Mouse (Mus musculus) limb, embryonic 14.5 days (tissue): ENCODE results near the gene Fhod1. TPM values are rescaled to one million over a fixed set of nuclear protein-coding genes. Genes with fewer than 3 reads are reported as not detected.
A peak's percentile ranks its signal among the peaks of the same experiment; 100 is the strongest.

Experiments used
- ATAC-seq: fragments of 200-750 bp; cut with Nextera tagmentation; 2 replicates; pipeline ENCODE4 v1.8.0; 2017; ENCODE audit warnings: low read depth, moderate number of reproducible peaks, moderate TSS enrichment; ENCODE audit not compliant: low FRiP score
- DNase-seq: peaks from one replicate; pipeline ENCODE4 v3.0.0-alpha.2; 2015; ENCODE audit warnings: low spot score
- H3K27ac ChIP-seq: fragments of 300-500 bp; sonication (generic); replicated peaks from 2 replicates; pipeline ENCODE4 v1.5.1; 2014; ENCODE audit warnings: low read depth, mild to moderate bottlenecking, low read length, moderate library complexity, mixed read lengths
- H3K27me3 ChIP-seq: fragments of 300-500 bp; sonication (generic); 2 replicates; pipeline ENCODE4 v1.6.1; 2014; ENCODE audit warnings: low read length, mixed read lengths; ENCODE audit not compliant: control insufficient read depth, insufficient read depth
- H3K36me3 ChIP-seq: fragments of 300-500 bp; sonication (generic); 2 replicates; pipeline ENCODE4 v1.6.1; 2014; ENCODE audit warnings: mild to moderate bottlenecking, low read length, moderate library complexity, mixed read lengths; ENCODE audit not compliant: control insufficient read depth, insufficient read depth
- H3K4me1 ChIP-seq: fragments of 300-500 bp; sonication (generic); 2 replicates; pipeline ENCODE4 v1.6.1; 2014; ENCODE audit warnings: antibody characterized with exemption, low read length, mixed read lengths; ENCODE audit not compliant: control insufficient read depth, insufficient read depth
- H3K4me2 ChIP-seq: fragments of 300-500 bp; sonication (generic); replicated peaks from 2 replicates; pipeline ENCODE4 v1.6.1; 2014; ENCODE audit warnings: low read depth, mild to moderate bottlenecking, low read length, moderate library complexity; ENCODE audit not compliant: severe bottlenecking
- H3K4me3 ChIP-seq: fragments of 300-500 bp; sonication (generic); replicated peaks from 2 replicates; pipeline ENCODE4 v1.5.1; 2014; ENCODE audit warnings: low read length
- H3K9ac ChIP-seq: fragments of 300-500 bp; sonication (generic); 2 replicates; pipeline ENCODE4 v1.6.1; 2014; ENCODE audit warnings: mild to moderate bottlenecking, low read depth, low read length, moderate library complexity; ENCODE audit not compliant: severe bottlenecking
- H3K9me3 ChIP-seq: fragments of 300-500 bp; sonication (generic); 2 replicates; pipeline ENCODE4 v1.6.1; 2016; ENCODE audit warnings: low read length; ENCODE audit not compliant: control insufficient read depth
- POLR2A ChIP-seq: fragments of 200-500 bp; IDR thresholded peaks from 2 replicates; pipeline ENCODE4 v1.8.0; 2012; ENCODE audit warnings: inconsistent platforms, mild to moderate bottlenecking, moderate library complexity, borderline replicate concordance; ENCODE audit not compliant: insufficient read depth, insufficient read length; ENCODE audit errors: extremely low read depth
- WGBS: fragments of 180-500 bp; shearing (Covaris S2); extraction: QIAGEN DNeasy Blood & Tissue Kit; methylation state at CpG from one replicate; pipeline ENCODE4 v1.1.7; 2014; 5-methylcytosine and 5-hydroxymethylcytosine counted together
- microRNA counts: library from miRNA; unstranded; fragments of <30 nt; microRNA quantifications from one replicate; lab custom pipeline; 2016
- microRNA-seq: library from miRNA; unstranded; fragments of <30 nt; microRNA quantifications from one replicate; pipeline ENCODE4, GENCODE M21; 2016
- polyA plus RNA-seq, 2 experiments: library from polyadenylated mRNA; depleted of rRNA in 1 of 2; stranded (reverse) in 1 of 2; unstranded in 1 of 2; fragments of >200 nt; fragmentation: Nextera tagmentation in 1 of 2; extraction: Ambion mirVana in 1 of 2; gene quantifications; 2 replicates each; pipeline versions ENCODE4 v1.2.1 to v1.2.3; 2012 to 2014

Gene Fhod1
- polyA plus RNA-seq, 2 experiments, result 2.7 to 24.4 TPM

GRCm38 (mm10) chr8:105283074-105283473 is 64.7 kb downstream of the Fhod1 start:
- ATAC-seq (peak; percentile 24; the same call in 1 of the 2 replicates), DNase-seq (no peak)
- H3K36me3 ChIP-seq, result peaks cover 15% of the 10 kb centered on the region
- TF ChIP-seq POLR2A, result no peak
- no peak overlapping the region for H3K4me3 ChIP-seq
- no peaks in the 10 kb centered on the region for H3K9me3 ChIP-seq
- no peak overlapping the region for H3K27ac ChIP-seq
- no peak overlapping the region for H3K4me2 ChIP-seq
- WGBS, result 23% methylated on average over 23 of the region's 23 CpGs
- no peak overlapping the region for H3K9ac ChIP-seq
- H3K27me3 ChIP-seq, result peaks cover 20% of the 10 kb centered on the region
- H3K4me1 ChIP-seq, result peaks cover 7% of the 10 kb centered on the region; the same call in 1 of the 2 replicates

GRCm38 (mm10) chr8:105282239-105282638 is 65.5 kb downstream of the Fhod1 start:
- TF ChIP-seq POLR2A, result no peak
- Histone ChIP-seq H3K27ac (no peak overlapping the region), H3K4me2 (no peak overlapping the region), H3K9ac (no peak overlapping the region), H3K9me3 (no peaks in the 10 kb centered on the region), H3K27me3 (peaks cover 29% of the 10 kb centered on the region), H3K36me3 (peaks cover 15% of the 10 kb centered on the region), H3K4me1 (peaks cover 7% of the 10 kb centered on the region; the same call in 1 of the 2 replicates), H3K4me3 (no peak overlapping the region)
- ATAC-seq (no peak), DNase-seq (no peak)
- WGBS, result 90% methylated on average over 4 of the region's 4 CpGs

- Histone ChIP-seq H3K4me2 (no peak overlapping the region), H3K4me1 (peaks cover 7% of the 10 kb centered on the region; the same call in 1 of the 2 replicates), H3K27me3 (peaks cover 29% of the 10 kb centered on the region), H3K36me3 (peaks cover 15% of the 10 kb centered on the region), H3K9ac (no peak overlapping the region), H3K9me3 (no peaks in the 10 kb centered on the region), H3K4me3 (no peak overlapping the region), H3K27ac (no peak overlapping the region)
- no peak for ATAC-seq
- no peak for TF ChIP-seq POLR2A
- WGBS, result 80% methylated on average over 12 of the region's 12 CpGs
- no peak for DNase-seq
Observed at GRCm38 (mm10) chr8:105281821-105282220, 65.9 kb downstream of the Fhod1 start.

- DNase-seq, result no peak
- H3K27ac ChIP-seq, result no peak overlapping the region
- no peak overlapping the region for H3K9ac ChIP-seq
- H3K36me3 ChIP-seq, result peaks cover 15% of the 10 kb centered on the region
- H3K4me2 ChIP-seq, result no peak overlapping the region
- peaks cover 11% of the 10 kb centered on the region; the same call in 1 of the 2 replicates for H3K4me1 ChIP-seq
- TF ChIP-seq POLR2A, result no peak
- WGBS, result 73% methylated on average over 3 of the region's 3 CpGs
- peaks cover 31% of the 10 kb centered on the region for H3K27me3 ChIP-seq
- ATAC-seq, result no peak
- H3K4me3 ChIP-seq, result no peak overlapping the region
- H3K9me3 ChIP-seq, result no peaks in the 10 kb centered on the region
Observed at GRCm38 (mm10) chr8:105280567-105280966, 67.2 kb downstream of the Fhod1 start.

MicroRNAs encoded within 50 kb of the gene (microRNA counts, 519-probe panel; counts per million panel counts)
- microRNA mmu-miR-328 (lab: Ali Mortazavi, UCI), result 1,663 counts per million, percentile 15 among the panel's probes with 10 or more counts

Small RNA genes lying within 50 kb of the gene (microRNA-seq; reads per million reads assigned to microRNA genes)
- gene Gm27320 (not detected), gene Mir328 (131 reads per million, percentile 49 among the genes with 10 or more reads in this experiment)

Other genes with a start within 250 kb of the Fhod1 start
- 0.05 TPM in 1 of 2 replicates, not detected in the other for gene Ces4a, start 216.2 kb downstream of the Fhod1 start, polyA plus RNA-seq (2012; rRNA removed)
- not detected in 2 replicates for gene Ces4a, start 216.2 kb downstream of the Fhod1 start, polyA plus RNA-seq (2014; fragmentation: Nextera tagmentation; extraction: Ambion mirVana)
- gene Cbfb, start 177.3 kb downstream of the Fhod1 start, polyA plus RNA-seq (2012; rRNA removed), result 75.2 and 82.4 TPM in 2 replicates
- 101 and 119 TPM in 2 replicates for gene Cbfb, start 177.3 kb downstream of the Fhod1 start, polyA plus RNA-seq (2014; fragmentation: Nextera tagmentation; extraction: Ambion mirVana)
- gene D230025D16Rik, start 122.8 kb downstream of the Fhod1 start, polyA plus RNA-seq (2012; rRNA removed), result 30.1 and 32.8 TPM in 2 replicates
- 27.3 and 31.5 TPM in 2 replicates for gene D230025D16Rik, start 122.8 kb downstream of the Fhod1 start, polyA plus RNA-seq (2014; fragmentation: Nextera tagmentation; extraction: Ambion mirVana)
- 40.8 and 52.7 TPM in 2 replicates for gene B3gnt9, start 92.8 kb downstream of the Fhod1 start, polyA plus RNA-seq (2012; rRNA removed)
- gene B3gnt9, start 92.8 kb downstream of the Fhod1 start, polyA plus RNA-seq (2014; fragmentation: Nextera tagmentation; extraction: Ambion mirVana), result 38.9 and 42.9 TPM in 2 replicates
- 12.8 and 13.6 TPM in 2 replicates for gene Tradd, start 83.3 kb downstream of the Fhod1 start, polyA plus RNA-seq (2012; rRNA removed)
- 26.2 and 26.3 TPM in 2 replicates for gene Tradd, start 83.3 kb downstream of the Fhod1 start, polyA plus RNA-seq (2014; fragmentation: Nextera tagmentation; extraction: Ambion mirVana)
- 4.0 and 5.6 TPM in 2 replicates for gene Fbxl8, start 83.3 kb downstream of the Fhod1 start, polyA plus RNA-seq (2012; rRNA removed)
- 2.9 and 3.7 TPM in 2 replicates for gene Fbxl8, start 83.3 kb downstream of the Fhod1 start, polyA plus RNA-seq (2014; fragmentation: Nextera tagmentation; extraction: Ambion mirVana)
- 0.47 and 0.62 TPM in 2 replicates for gene Hsf4, start 78.2 kb downstream of the Fhod1 start, polyA plus RNA-seq (2012; rRNA removed)
- 0.14 TPM in 1 of 2 replicates, not detected in the other for gene Hsf4, start 78.2 kb downstream of the Fhod1 start, polyA plus RNA-seq (2014; fragmentation: Nextera tagmentation; extraction: Ambion mirVana)
- 2.0 and 2.3 TPM in 2 replicates for gene Nol3, start 71.8 kb downstream of the Fhod1 start, polyA plus RNA-seq (2012; rRNA removed)
- 2.3 and 3.3 TPM in 2 replicates for gene Nol3, start 71.8 kb downstream of the Fhod1 start, polyA plus RNA-seq (2014; fragmentation: Nextera tagmentation; extraction: Ambion mirVana)
- 30.1 and 37.8 TPM in 2 replicates for gene 4931428F04Rik, start 58.1 kb downstream of the Fhod1 start, polyA plus RNA-seq (2012; rRNA removed)
- gene 4931428F04Rik, start 58.1 kb downstream of the Fhod1 start, polyA plus RNA-seq (2014; fragmentation: Nextera tagmentation; extraction: Ambion mirVana), result 9.9 and 12.1 TPM in 2 replicates
- 14.4 and 16.3 TPM in 2 replicates for gene Exoc3l, start 51.9 kb downstream of the Fhod1 start, polyA plus RNA-seq (2012; rRNA removed)
- gene Exoc3l, start 51.9 kb downstream of the Fhod1 start, polyA plus RNA-seq (2014; fragmentation: Nextera tagmentation; extraction: Ambion mirVana), result 7.4 and 9.8 TPM in 2 replicates
- gene E2f4, start 50.3 kb downstream of the Fhod1 start, polyA plus RNA-seq (2012; rRNA removed), result 136 and 180 TPM in 2 replicates
- gene E2f4, start 50.3 kb downstream of the Fhod1 start, polyA plus RNA-seq (2014; fragmentation: Nextera tagmentation; extraction: Ambion mirVana), result 76.2 and 78.4 TPM in 2 replicates
- 8.8 and 9.6 TPM in 2 replicates for gene Elmo3, start 42.4 kb downstream of the Fhod1 start, polyA plus RNA-seq (2012; rRNA removed)
- gene Elmo3, start 42.4 kb downstream of the Fhod1 start, polyA plus RNA-seq (2014; fragmentation: Nextera tagmentation; extraction: Ambion mirVana), result 7.3 and 7.7 TPM in 2 replicates
- gene Lrrc29, start 21.7 kb downstream of the Fhod1 start, polyA plus RNA-seq (2012; rRNA removed), result 3.2 and 4.8 TPM in 2 replicates
- 1.9 and 2.5 TPM in 2 replicates for gene Lrrc29, start 21.7 kb downstream of the Fhod1 start, polyA plus RNA-seq (2014; fragmentation: Nextera tagmentation; extraction: Ambion mirVana)
- 135 and 143 TPM in 2 replicates for gene Tmem208, start 21.6 kb downstream of the Fhod1 start, polyA plus RNA-seq (2012; rRNA removed)
- gene Tmem208, start 21.6 kb downstream of the Fhod1 start, polyA plus RNA-seq (2014; fragmentation: Nextera tagmentation; extraction: Ambion mirVana), result 126 and 135 TPM in 2 replicates
- gene Slc9a5, start 890 bp upstream of the Fhod1 start, polyA plus RNA-seq (2012; rRNA removed), result 43.5 and 58.8 TPM in 2 replicates
- 5.6 and 6.5 TPM in 2 replicates for gene Slc9a5, start 890 bp upstream of the Fhod1 start, polyA plus RNA-seq (2014; fragmentation: Nextera tagmentation; extraction: Ambion mirVana)
- gene Plekhg4, start 25.3 kb upstream of the Fhod1 start, polyA plus RNA-seq (2012; rRNA removed), result 3.9 and 5.5 TPM in 2 replicates
- 0.55 and 1.2 TPM in 2 replicates for gene Plekhg4, start 25.3 kb upstream of the Fhod1 start, polyA plus RNA-seq (2014; fragmentation: Nextera tagmentation; extraction: Ambion mirVana)
- 0.04 TPM in 1 of 2 replicates, not detected in the other for gene Kctd19, start 65.5 kb upstream of the Fhod1 start, polyA plus RNA-seq (2012; rRNA removed)
- 0.18 TPM in 1 of 2 replicates, not detected in the other for gene Kctd19, start 65.5 kb upstream of the Fhod1 start, polyA plus RNA-seq (2014; fragmentation: Nextera tagmentation; extraction: Ambion mirVana)
- 0.84 and 1.0 TPM in 2 replicates for gene Lrrc36, start 65.6 kb upstream of the Fhod1 start, polyA plus RNA-seq (2012; rRNA removed)
- gene Lrrc36, start 65.6 kb upstream of the Fhod1 start, polyA plus RNA-seq (2014; fragmentation: Nextera tagmentation; extraction: Ambion mirVana), result 0.58 and 0.62 TPM in 2 replicates
- 107 and 130 TPM in 2 replicates for gene Tppp3, start 123.6 kb upstream of the Fhod1 start, polyA plus RNA-seq (2012; rRNA removed)
- 123 and 164 TPM in 2 replicates for gene Tppp3, start 123.6 kb upstream of the Fhod1 start, polyA plus RNA-seq (2014; fragmentation: Nextera tagmentation; extraction: Ambion mirVana)
- gene Zdhhc1, start 148.9 kb upstream of the Fhod1 start, polyA plus RNA-seq (2012; rRNA removed), result 72.3 and 90.2 TPM in 2 replicates
- gene Zdhhc1, start 148.9 kb upstream of the Fhod1 start, polyA plus RNA-seq (2014; fragmentation: Nextera tagmentation; extraction: Ambion mirVana), result 36.8 and 42.9 TPM in 2 replicates
- gene Hsd11b2, start 170.8 kb upstream of the Fhod1 start, polyA plus RNA-seq (2012; rRNA removed), result 3.3 and 6.4 TPM in 2 replicates
- 1.7 and 2.2 TPM in 2 replicates for gene Hsd11b2, start 170.8 kb upstream of the Fhod1 start, polyA plus RNA-seq (2014; fragmentation: Nextera tagmentation; extraction: Ambion mirVana)
- gene Atp6v0d1, start 218.1 kb upstream of the Fhod1 start, polyA plus RNA-seq (2012; rRNA removed), result 98.9 and 105 TPM in 2 replicates
- 91.2 and 93.2 TPM in 2 replicates for gene Atp6v0d1, start 218.1 kb upstream of the Fhod1 start, polyA plus RNA-seq (2014; fragmentation: Nextera tagmentation; extraction: Ambion mirVana)